Mouse (Mus musculus) left cerebral cortex, postnatal 25 days (tissue): ENCODE results near the gene Kcnq1. TPM values are rescaled to one million over a fixed set of nuclear protein-coding genes. Genes with fewer than 3 reads are reported as not detected.

Experiments
- DNase-seq, 2 experiments: peaks; one replicate each; pipeline ENCODE4 v3.0.0; 2022; ENCODE audit warnings: low spot score in 2 of 2, mixed read lengths in 1 of 2
- intact Hi-C: fragments of 180-260 bp; cut with DNase I; formaldehyde crosslinking; loops from one replicate; pipeline ENCODE4 v1.15.1; 2025
- total RNA-seq, 2 experiments: library from RNA; stranded (reverse); gene quantifications; 2 replicates each; pipeline ENCODE4 v1.2.3; 2021

The Kcnq1 gene
- total RNA-seq, 2 experiments from 2014 or later, result 0.53 to 1.4 TPM

DNA sequence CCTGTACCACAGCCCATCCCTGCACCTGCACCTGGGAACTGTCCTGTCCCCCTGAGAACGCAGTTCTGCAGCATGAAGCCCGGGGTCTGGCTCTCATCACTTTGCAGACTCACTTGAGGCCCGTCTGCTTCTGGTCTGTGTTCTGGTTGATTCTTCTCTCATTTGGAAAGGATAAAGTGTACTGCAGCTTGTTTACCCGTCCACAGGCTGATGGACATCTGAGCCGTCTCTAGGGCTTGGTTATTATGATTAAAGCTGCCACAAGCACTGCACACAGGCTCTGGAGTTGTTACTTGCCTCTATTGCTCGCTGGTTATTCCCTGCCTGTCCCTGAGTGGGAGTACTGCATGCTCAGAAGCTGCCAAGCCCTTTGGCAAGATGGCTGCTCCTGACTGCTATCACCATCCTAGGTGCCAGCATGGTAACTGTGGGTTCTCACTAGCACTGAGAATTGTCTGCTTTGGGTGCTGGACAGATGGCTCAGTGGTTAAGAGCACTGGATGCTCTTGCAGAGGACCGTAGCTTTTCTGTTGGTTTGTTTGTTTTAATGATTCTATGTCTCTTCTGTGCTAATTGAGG, 59.6 kb downstream of the Kcnq1 start:
- intact Hi-C loops, result no loop called here
- DNase-seq, result no peak

DNA sequence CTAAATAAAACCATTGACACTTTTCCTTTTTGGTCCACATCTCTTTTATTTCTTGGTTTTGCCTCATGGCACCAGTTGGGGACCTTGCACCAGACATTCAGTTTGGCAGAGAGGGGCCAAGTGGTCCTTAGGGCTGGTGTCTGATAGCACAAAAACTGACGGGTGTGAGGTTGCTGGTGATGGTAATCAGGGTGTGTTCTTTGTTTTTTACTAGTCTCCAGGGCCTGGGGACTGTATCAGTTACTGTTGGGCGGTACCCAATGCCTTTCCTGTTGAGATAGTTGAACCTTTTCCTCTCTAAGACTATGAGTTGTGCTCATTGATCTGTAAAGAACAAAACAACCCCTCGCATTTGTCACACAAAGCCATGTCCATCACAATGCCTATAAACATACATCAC, 61.1 kb downstream of the Kcnq1 start:
- intact Hi-C loops, result no loop called here
- no peak for DNase-seq

DNA sequence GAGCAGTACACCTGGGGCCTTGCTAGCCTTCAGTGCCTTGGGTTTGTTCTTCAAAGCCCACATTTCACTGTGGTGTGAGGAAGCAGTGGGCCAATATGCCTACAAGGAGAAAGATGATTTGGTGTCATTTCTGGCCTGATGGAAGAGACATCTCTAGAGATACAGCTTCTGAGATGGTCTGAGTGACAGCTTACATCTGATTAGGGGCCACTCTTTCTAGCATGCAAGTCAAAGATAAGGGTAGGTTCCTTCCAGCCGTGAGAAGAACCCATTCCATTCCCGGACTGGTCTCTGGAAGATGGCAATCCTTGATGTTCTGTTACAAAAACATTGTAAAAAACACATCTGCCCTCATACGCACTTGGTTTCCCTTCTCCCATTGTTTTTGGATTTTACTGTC, 63.2 kb downstream of the Kcnq1 start:
- DNase-seq, result no peak
- intact Hi-C loops, result no loop called here

DNA sequence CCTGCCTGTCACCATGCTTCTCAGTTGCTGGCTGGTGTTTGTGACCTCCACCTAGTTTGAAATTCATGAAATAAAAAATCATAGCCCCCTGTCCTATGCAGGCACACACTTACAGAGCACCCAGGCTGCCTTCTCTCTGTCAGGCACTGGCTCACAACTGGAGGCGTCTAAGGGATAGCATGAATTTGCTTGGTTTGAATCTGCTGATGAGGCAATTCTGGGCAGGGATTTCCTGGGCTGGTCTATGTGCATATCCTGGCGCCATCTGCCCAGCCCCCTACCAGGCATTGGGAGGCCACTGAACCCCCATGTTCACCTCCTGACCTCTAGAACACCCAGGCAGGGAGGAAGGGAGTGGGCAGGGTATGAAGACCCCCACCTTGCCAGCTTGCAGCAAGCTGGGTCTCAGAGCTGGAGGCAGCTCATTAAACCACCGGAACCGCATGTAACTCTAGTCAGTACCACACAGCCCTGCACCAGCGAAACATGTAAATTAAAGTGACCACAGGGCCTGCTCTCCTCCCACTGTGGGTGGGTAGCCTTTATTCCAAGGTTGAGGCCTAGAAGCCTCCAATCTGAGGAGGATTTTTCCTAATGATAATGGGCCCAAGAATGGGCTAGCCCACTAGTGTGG, 66.9 kb downstream of the Kcnq1 start:
- no peak for DNase-seq
- intact Hi-C loops, result no loop called here

DNA sequence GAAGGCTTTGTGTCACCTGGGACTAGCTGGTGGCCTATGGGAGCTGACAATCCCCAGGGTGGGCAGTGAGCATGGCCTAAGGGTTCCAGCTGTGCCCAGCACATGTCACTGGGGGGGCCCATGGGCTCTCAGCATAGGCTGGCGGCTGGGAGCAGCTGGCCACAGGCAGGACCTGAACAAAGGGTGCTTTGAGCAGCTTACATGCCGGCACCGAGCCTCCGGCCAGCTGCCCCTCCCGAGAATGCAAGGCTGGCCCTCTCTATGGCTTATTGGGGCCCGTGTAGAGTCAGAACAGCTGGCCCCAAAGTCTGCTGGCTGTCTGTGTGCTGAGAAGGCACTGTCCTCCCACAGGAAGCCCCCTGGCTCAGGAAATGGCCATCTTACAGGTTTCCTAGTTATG, 68.5 kb downstream of the Kcnq1 start:
- intact Hi-C loops, result no loop called here
- peak; percentile 15 to 18 for DNase-seq

DNA sequence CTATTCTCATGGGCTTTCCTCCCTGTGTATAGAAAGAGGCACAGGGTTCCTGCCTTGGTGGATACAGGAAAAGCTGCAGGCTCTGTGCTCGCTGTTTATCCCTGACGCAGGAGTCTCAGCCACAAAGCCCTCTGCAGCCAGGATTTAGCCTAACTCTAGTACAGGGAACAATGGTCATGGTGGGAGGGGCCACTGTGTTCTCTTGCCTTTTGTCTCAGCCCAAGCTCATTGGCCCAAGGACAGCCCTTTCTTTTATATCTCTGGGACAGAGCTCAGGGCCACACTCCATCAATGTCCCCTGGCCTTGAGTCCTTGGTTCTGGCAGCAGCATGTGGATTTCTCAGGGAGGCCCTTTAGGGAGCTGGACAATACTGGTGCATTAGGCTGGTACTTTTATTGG, 72.7 kb downstream of the Kcnq1 start:
- intact Hi-C loops, result no loop called here
- no peak for DNase-seq

DNA sequence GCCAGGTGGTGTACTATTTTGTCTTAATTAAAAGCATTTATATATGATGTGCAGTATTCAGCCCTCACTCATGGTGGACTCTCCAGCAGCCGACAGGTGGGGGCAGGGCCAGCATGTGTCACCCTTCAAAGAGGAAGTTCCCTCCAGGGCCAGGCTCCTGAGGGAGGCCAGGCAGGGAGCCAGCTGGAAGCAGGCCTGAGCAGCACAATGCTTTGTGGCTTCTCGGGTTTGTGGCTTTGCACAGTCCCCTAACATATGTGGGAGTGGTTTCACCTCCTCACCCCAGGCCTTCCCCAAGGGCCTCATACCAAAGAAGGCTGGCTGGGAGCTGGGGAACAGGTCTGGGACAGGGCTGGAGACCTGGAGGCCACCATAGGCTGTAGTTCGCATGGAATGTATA, 74.6 kb downstream of the Kcnq1 start:
- intact Hi-C loops, result no loop called here
- no peak for DNase-seq

DNA sequence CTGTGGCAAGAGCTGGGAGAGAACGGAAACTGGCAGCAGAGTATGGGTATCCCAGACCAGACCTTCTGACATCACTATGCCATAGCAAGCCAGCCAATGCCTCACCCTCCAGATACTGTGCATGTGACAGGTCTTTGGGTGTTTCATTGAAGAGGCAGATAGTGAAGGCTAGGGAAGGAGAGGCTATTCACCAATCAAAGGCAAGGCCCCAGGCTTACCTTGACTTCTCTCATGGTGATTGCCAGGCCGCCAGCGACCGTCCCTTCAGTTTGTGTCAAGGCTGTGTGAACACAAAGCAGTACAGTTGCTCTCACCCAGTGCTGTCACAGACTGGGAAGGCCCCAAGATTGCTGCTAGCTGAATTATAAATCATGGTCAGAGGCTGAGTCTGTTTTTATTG, 75.1 kb downstream of the Kcnq1 start:
- intact Hi-C loops, result no loop called here
- no peak for DNase-seq

DNA sequence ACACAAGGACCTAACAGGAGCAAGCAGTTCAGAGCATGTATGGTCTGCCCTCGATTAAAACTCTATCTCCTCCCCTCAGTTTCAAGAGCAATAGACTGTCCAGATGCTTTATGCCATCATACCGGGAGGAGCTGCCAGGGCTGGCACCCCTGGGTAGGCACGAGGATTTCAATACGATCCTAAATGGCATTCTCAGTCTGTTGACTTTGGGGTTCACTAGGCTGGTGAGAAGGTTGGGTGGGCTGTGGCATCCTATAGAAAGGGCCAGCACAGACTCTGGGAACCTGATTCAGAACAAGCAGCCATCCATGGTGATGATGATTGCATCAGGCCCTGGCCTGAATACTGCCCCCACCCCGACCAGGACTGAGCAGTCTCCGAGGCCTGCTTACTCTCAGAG, 79.3 kb downstream of the Kcnq1 start:
- no peak for DNase-seq
- intact Hi-C loops, result no loop called here

DNA sequence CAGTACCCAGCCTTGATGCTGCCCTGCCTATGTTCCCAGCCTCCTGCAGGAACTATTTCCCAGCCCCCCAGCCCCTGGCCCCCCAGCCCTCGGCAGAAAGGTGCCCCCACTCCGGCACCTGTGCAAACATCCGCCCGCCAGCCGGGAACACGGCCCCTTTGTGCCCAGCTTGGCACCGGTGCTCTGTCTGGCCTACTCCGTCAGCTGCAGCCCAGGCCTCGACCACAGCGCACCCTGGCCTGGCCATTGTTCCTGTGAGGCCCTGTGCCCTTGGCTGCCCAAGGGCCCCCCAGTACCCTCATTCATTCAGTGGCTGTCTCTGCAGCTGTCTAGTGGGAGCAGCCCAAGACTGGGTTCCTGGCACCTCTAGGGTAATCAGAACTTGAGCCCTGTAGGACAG, 80.2 kb downstream of the Kcnq1 start:
- intact Hi-C loops, result no loop called here
- no peak for DNase-seq

DNA sequence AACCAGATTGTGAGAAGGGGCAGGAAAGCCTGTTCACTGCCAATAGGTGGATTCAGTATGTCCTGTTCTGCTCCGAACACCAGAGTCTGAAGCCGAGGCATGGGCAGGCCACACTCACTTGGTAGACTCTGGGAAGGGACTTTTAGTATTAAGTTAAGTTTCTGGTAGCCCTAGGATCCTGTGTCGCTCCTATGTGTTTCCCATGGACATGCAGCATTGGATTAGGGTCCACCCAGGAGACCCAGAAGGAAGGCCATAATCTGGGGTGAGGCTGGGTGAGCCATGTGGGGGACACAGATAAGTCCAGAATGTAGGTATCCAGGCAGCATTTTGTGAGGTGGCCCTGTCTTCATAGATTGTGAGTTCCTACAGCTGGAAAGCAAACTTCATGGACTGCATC, 81.0 kb downstream of the Kcnq1 start:
- intact Hi-C loops, result no loop called here
- DNase-seq, result no peak

DNA sequence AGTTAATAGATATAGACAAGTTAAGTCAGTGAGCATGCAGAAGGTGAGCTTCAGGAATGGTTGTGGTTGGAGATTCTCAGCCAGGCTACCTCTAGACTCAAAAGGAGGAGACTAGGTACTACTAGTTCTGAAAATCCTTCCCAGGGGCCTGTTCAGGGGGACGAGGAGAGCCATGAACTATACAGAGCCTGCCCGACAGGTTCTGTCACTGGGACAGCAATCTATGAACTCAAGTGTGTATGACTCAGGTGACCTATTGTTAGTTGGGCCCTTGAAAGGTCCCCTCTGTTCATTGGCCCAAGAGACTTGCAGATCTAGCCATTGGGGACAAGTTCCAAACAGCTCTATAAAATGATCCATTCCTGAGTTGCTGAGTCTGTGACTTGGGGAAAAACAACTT, 82.4 kb downstream of the Kcnq1 start:
- DNase-seq, result no peak
- intact Hi-C loops, result no loop called here

DNA sequence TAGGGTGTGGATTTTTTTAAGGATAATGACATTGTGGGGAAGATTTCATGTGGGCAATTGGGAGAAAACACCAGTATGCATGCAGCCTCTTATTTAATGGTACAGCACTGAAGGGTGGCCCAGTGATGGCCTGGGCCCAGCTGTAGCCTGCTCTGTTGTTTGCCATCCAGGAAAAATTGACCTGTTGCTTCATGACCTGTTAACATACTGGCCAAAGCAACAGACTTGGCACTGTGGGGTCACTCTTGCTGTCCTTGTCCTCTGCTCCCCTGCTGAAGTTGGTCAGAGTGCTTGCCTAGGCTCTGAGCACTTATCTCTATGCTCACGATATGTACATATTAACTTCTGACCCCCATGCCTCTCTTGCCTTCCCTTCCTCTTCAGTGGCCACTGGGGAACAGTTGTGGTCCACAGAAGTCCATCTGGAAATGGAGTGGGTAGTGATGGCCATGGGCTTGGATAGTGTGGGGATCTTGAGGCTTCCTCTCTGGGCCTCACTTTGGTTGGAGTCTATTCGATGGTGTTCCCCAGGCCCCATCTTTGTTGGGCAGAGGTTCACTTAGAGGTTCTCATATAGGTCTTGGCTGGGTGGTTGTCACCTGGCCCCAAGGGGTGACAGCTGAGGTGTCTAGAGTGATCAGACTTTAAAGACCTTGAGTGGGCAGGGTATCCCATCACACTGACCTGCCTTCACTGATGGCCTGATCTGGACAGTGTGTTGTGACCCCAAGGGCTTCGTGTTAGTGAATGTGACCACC, 84.0 kb downstream of the Kcnq1 start:
- no peak for DNase-seq
- intact Hi-C loops, result no loop called here

DNA sequence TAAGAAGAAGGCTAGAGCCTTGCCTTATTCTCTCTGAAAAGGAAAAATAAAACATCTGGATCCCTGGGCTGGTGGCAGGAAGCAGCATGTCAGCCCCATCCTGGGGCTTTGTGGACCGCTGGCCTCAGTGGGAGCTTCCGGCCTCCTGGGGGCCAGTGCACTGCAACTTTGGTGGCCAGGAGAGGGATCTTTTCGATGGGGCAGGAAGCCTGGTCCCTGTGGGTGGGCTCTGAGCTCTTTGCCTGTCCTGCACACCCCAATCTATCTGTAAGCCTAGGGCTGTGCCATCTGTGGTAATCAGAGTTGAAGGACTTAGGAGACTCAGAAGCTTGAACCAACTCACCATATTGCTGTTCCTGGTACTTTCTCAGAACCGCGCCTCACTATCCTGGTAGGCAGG, 84.7 kb downstream of the Kcnq1 start:
- intact Hi-C loops, result no loop called here
- no peak for DNase-seq

DNA sequence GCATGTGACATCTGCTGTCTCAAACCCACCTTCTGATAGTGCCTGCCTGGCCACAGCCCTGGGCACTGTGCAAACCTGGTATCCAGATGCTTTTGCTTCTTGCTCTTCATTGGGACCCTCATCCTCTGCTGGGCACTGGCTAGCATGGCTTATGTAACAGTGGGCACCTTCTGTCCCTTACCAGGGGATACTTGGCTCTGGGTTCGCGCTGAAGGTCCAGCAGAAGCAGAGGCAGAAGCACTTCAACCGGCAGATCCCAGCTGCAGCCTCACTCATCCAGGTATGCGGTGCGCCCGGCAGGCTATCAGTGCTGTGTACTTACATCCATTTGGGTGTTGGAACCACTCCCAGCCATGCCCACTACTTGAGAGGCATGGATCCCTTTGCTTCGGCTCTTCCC, 86.2 kb downstream of the Kcnq1 start:
- DNase-seq, result no peak
- intact Hi-C loops, result no loop called here

DNA sequence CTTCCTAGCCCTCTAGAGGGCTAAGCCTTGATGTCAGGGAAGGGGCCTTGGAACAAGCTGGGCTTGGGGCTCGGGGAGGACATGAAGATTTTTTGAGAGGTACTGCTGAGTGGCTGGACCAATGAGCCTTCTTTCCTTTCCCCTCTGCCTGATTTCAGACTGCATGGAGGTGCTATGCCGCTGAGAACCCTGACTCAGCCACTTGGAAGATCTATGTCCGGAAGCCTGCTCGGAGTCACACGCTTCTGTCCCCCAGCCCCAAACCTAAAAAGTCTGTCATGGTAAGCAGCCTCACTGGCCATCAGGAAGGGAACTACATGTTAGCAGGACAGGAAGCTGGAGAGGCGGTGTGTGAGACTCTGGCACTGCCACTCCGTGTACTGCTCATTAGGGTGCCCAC, 87.9 kb downstream of the Kcnq1 start:
- intact Hi-C loops, result no loop called here
- DNase-seq, result no peak

DNA sequence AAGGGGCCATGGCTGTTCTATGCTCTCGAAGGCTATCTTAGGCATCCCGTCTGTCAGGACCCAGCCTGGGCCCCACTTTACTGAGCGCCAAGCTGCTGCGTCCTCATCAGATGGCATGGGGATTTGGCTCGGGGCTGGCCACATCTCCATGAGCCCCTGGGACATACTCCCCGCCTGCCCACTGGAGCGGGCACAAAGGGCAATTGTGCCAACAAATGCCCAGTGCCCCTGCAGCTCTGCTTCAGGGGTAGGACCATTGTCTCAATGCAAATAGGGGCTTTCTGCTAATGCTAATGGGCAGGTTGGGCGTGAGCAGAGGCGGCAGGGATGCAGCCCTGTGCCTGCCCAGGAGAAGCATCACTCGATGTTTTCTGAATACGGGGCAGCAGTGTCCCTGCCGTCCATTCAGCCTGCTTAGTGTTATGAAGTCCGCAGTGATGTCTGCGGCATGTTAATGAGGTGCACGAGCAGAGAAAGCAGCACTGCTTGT, 91.8 kb downstream of the Kcnq1 start:
- intact Hi-C loops, result no loop called here
- DNase-seq, result no peak

DNA sequence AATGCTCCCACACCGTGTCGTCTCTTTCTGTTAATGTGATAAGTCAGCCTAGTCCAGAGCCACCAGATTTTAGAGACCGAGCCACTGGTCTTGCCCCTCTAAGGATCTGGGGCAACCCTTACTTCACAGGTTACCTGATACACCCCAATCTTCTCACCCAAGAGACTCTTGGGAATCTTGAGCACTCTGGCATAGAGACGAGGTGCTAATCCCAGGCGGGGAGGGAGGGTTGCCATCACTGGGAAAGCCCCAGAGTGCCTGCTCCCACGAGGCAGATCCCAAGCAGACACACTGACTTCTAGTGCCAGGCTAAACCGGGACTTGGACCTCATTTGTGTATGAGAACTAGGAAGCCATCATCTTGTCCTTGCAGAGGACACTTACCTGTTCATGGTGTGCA, 92.3 kb downstream of the Kcnq1 start:
- intact Hi-C loops, result no loop called here
- DNase-seq, result no peak

DNA sequence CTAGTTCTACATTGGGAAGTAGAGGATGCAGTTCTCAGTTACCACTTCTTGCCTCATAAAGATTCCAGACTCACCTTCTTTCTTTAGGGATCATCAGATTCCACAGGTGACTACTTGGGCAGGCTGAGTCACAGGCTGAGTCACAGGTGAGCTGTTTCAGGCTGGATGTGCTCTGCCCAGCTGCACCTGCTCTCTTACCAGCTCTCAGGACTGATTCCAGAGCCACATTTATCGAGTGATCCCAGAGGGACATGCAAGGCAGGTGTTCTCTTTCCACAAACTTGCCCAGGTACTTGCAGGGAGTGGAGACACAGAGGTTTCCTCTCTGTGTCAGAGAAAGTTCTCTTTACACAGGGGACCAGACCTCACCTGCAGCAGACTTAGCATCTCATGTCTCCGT, 95.1 kb downstream of the Kcnq1 start:
- intact Hi-C loops, result no loop called here

DNA sequence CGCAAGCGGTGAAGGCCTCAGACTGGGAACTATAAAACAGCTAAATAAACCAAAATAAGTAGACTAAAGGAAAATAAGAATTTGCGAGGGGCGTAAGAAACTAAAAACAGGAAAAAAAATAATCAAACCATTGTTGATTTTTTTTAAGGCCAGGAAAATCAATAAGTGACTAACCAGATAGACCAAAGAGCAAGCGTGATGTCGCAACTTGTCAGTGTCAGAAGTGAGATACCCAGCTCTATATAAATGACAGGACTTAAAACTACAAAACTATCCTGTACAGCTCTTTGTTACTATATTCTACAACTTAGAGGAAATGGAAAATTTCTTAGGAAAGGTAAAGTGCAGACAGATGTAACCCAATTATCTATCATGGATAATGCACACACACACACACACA, 97.7 kb downstream of the Kcnq1 start:
- DNase-seq, result no peak

More for the DNA sequence above, 95.1 kb downstream of the Kcnq1 start:
- DNase-seq, result no peak

DNA sequence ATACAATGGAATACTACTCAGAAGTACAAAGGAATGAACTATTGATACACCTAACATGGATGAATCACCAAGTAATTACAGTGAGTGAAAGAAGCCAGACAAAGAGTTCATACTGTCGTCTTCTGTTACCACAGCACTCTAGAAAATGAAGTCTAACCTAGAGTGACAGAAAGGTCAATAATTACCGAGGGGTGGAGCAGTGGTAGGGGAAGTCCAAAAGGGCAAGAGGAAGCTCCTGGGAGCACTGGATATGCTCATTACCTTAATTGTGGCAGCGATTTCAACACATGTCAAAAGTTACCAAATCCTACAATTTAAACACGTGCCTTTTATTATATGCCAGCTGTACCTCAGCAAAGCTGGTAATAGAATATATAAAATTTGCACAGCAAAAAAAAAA, 100.9 kb downstream of the Kcnq1 start:
- intact Hi-C loops, result no loop called here
- DNase-seq, result no peak

More for the DNA sequence above, 97.7 kb downstream of the Kcnq1 start:
- intact Hi-C loops, result no loop called here
